In the genomic region with DNA sequence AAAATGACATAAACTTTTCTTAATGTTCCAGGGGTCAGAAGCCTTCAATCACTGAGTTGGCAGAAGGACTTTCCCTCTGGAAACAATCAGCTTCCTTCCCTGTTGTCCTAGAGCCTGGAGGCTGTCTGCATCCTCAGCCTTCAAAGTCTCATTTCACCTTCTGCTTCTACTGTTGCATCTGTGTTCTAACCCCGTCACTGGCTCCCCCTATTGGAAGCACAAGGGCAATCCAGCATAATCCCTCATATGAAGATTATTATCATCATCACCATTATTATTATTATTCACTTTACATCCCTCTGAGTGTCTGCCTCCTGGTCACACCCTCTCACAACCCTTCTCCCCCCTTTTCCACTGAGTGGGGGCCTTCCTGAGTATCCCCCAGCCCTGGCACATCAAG, we compare ENCODE assay signal across 17 mouse cellular contexts. TPM values are rescaled to one million over a fixed set of nuclear protein-coding genes. Genes with fewer than 3 reads are reported as not detected.
A peak's percentile ranks its signal among the peaks of the same experiment; 100 is the strongest.
DNase-seq lines count a peak whose midpoint lies in the region; ATAC-seq and TF ChIP-seq lines count a peak whose summit lies in the region.
"Had no signal": no experiment of that assay in that cellular context is flagged by ENCODE, and none has a peak within 500 bp of the region (broad histone marks: within the 10 kb centered on the region; RNA-seq: fewer than 3 reads in every experiment).

No protein-coding gene starts in this region.

- H3K9ac ChIP-seq in lung, embryonic 14.5 days: no peak overlapping the region
- H3K9ac ChIP-seq: hindbrain, embryonic 14.5 days; limb, embryonic 13.5 days; lung, embryonic 15.5 days; stomach, embryonic 15.5 days had no signal

- no peak overlapping the region for H3K4me3 ChIP-seq in lung, embryonic 14.5 days (ENCODE audit: low read depth, low read length)
- H3K4me3 ChIP-seq in lung, adult 2 months (replicated peaks; ENCODE audit: extremely low read depth, low read depth, low read length): no peak overlapping the region
- H3K4me3 ChIP-seq: limb, embryonic 13.5 days; lung, embryonic 15.5 days; stomach, embryonic 15.5 days had no signal

- no peaks in the 10 kb centered on the region for H3K4me1 ChIP-seq in lung, embryonic 14.5 days (ENCODE audit: insufficient read depth)
- H3K4me1 ChIP-seq in lung, adult 2 months (ENCODE audit: control insufficient read depth, insufficient read depth, low read length): no peaks in the 10 kb centered on the region
- H3K4me1 ChIP-seq: lung, embryonic 15.5 days; stomach, embryonic 15.5 days had no signal

- no peaks in the 10 kb centered on the region for H3K36me3 ChIP-seq in lung, embryonic 14.5 days (ENCODE audit: insufficient read depth)
- H3K36me3 ChIP-seq: limb, embryonic 13.5 days; lung, embryonic 15.5 days; stomach, embryonic 15.5 days had no signal

- peak; percentile 56 for DNase-seq in heart, adult 11 months
- no peak for DNase-seq in heart, postnatal 25 days (ENCODE audit: low spot score)
- no peak for DNase-seq in lung, embryonic 14.5 days
- DNase-seq in lung, adult 2 months: no peak
- no peak for DNase-seq in embryo, embryonic 10 days (ENCODE audit: low spot score)
- DNase-seq: heart, adult 18-20 months; kidney, adult 2 months; retina, postnatal 1 day; thymus, postnatal 14 days had no signal

- ATAC-seq in lung, embryonic 14.5 days (ENCODE audit: insufficient read depth): no peak
- ATAC-seq in common myeloid progenitor, adult 5-6 weeks (replicated peaks; ENCODE audit: low read depth, poor library complexity, severe bottlenecking): peak; percentile 31; the same call in 1 of the 2 replicates
- 0 out of 2 replicates have a peak, but pooled peaks have one; percentile 48 for ATAC-seq in megakaryocyte-erythroid progenitor cell, adult 5-6 weeks (replicated peaks; ENCODE audit: low FRiP score, low TSS enrichment, poor library complexity, severe bottlenecking)

- H3K27ac ChIP-seq in lung, embryonic 14.5 days (ENCODE audit: low read depth): no peak overlapping the region
- H3K27ac ChIP-seq: hindbrain, embryonic 14.5 days; limb, embryonic 13.5 days; lung, embryonic 15.5 days; stomach, embryonic 15.5 days had no signal

- TF ChIP-seq POLR2A in lung, adult 2 months (IDR thresholded peaks at IDR 0.05; ENCODE audit: borderline replicate concordance, extremely low read depth, low read depth, low read length): no peak

- intact Hi-C loops in heart, postnatal 25 days (cut with DNase I): no loop called here

- WGBS in lung, embryonic 14.5 days: 38% methylated on average over 1 of the region's 1 CpGs
- 33% methylated on average over 1 of the region's 1 CpGs for WGBS in lung, adult 2 months

- TF ChIP-seq CTCF in lung, embryonic 14.5 days (IDR thresholded peaks at IDR 0.05; ENCODE audit: low read depth): peak; percentile 9; the same call in 1 of the 2 replicates
- no peak for TF ChIP-seq CTCF in lung, adult 2 months (IDR thresholded peaks at IDR 0.05; ENCODE audit: insufficient read depth, low read length)

- no peak overlapping the region for H3K4me2 ChIP-seq in lung, embryonic 14.5 days
- H3K4me2 ChIP-seq: hindbrain, embryonic 14.5 days; limb, embryonic 13.5 days; lung, embryonic 15.5 days; stomach, embryonic 15.5 days had no signal

- H3K27me3 ChIP-seq in lung, embryonic 14.5 days (ENCODE audit: insufficient read depth, low read length): no peaks in the 10 kb centered on the region
- H3K27me3 ChIP-seq: limb, embryonic 13.5 days; lung, embryonic 15.5 days; stomach, embryonic 15.5 days had no signal

- no peaks in the 10 kb centered on the region for H3K9me3 ChIP-seq in lung, embryonic 14.5 days (ENCODE audit: low read depth, low read length)
- H3K9me3 ChIP-seq: limb, embryonic 13.5 days; lung, embryonic 15.5 days; stomach, embryonic 15.5 days had no signal

RNA-seq across cellular contexts. Expression of a gene that starts 5.6 kb away (rescaled TPM):
- total RNA-seq in heart, postnatal 25 days (2021): not detected
- 0.14 TPM in 1 of 2 replicates, not detected in the other for polyA plus RNA-seq in lung, embryonic 14.5 days (2014; fragmentation: Nextera tagmentation; extraction: Ambion mirVana)
- 0.65 and 0.66 TPM in 2 replicates for polyA plus RNA-seq in lung, adult 2 months (2012; rRNA removed)
- total RNA-seq in common myeloid progenitor, adult 5-6 weeks (2017): not detected in 2 replicates
- not detected in 2 replicates for total RNA-seq in megakaryocyte-erythroid progenitor cell, adult 5-6 weeks (2014; fragmentation: Nextera tagmentation)
- not detected in 2 replicates for total RNA-seq in megakaryocyte-erythroid progenitor cell, adult 5-6 weeks (2017)
- polyA plus RNA-seq: forebrain, embryonic 11.5 days; heart, embryonic 16.5 days; lung, embryonic 15.5 days; stomach, embryonic 15.5 days had no signal

RNA-seq across cellular contexts. Expression of a gene that starts 20.3 kb away (rescaled TPM):
- total RNA-seq in heart, postnatal 25 days (2021): 10 to 100 TPM; 36.4 to 41.4 TPM
- polyA plus RNA-seq in lung, embryonic 14.5 days (2014; fragmentation: Nextera tagmentation; extraction: Ambion mirVana): 115 and 120 TPM in 2 replicates
- polyA plus RNA-seq in lung, adult 2 months (2012; rRNA removed): 49.8 and 79.0 TPM in 2 replicates
- total RNA-seq in common myeloid progenitor, adult 5-6 weeks (2017): 309 and 328 TPM in 2 replicates
- 160 and 166 TPM in 2 replicates for total RNA-seq in megakaryocyte-erythroid progenitor cell, adult 5-6 weeks (2014; fragmentation: Nextera tagmentation)
- 303 and 354 TPM in 2 replicates for total RNA-seq in megakaryocyte-erythroid progenitor cell, adult 5-6 weeks (2017)

RNA-seq across cellular contexts. Expression of a gene that starts 52.1 kb away (rescaled TPM):
- total RNA-seq in heart, postnatal 25 days (2021): 10 to 100 TPM; 17.1 to 18.7 TPM
- 23.8 and 26.8 TPM in 2 replicates for polyA plus RNA-seq in lung, embryonic 14.5 days (2014; fragmentation: Nextera tagmentation; extraction: Ambion mirVana)
- 37.6 and 45.1 TPM in 2 replicates for polyA plus RNA-seq in lung, adult 2 months (2012; rRNA removed)
- 8.9 and 13.0 TPM in 2 replicates for total RNA-seq in common myeloid progenitor, adult 5-6 weeks (2017)
- total RNA-seq in megakaryocyte-erythroid progenitor cell, adult 5-6 weeks (2014; fragmentation: Nextera tagmentation): 22.4 and 38.2 TPM in 2 replicates
- total RNA-seq in megakaryocyte-erythroid progenitor cell, adult 5-6 weeks (2017): 11.7 and 15.7 TPM in 2 replicates
